Mouse (Mus musculus): Measurements from ENCODE around the gene Dapk2.

Gene Dapk2

DNA sequence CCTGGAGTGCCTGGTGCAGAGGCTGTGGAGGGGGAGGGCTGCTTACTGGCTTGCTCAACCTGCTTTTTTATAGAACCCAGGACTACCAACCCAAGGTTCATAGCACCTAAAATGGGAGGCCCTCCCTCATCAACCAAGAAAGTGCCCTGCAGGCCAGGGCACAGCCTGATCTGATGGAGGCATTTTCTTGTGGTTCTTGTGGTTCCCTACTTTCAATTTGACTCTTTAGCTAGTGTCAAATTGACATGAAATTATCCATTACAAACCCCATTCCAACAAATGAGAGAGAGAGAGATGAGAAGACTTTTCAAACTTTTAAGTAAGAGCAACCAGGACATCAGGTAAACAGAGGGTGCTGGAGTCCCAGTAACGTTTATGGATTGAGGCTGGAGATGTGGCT is 15.8 kb upstream of the Dapk2 start:
- no peak for DNase-seq (ENCODE audit: low spot score in 2 of 2)

- DNase-seq (ENCODE audit: low spot score in 2 of 2), result peak; percentile 79 to 85
Observed at GRCm38 (mm10) chr9:66144248-66144647, 13.8 kb upstream of the Dapk2 start.

- no peak for DNase-seq (ENCODE audit: low spot score in 2 of 2)
Observed at GRCm38 (mm10) chr9:66146141-66146540, 11.9 kb upstream of the Dapk2 start.

GRCm38 (mm10) chr9:66152011-66152410 is 6.0 kb upstream of the Dapk2 start:
- no peak for DNase-seq (ENCODE audit: low spot score in 2 of 2)

DNA sequence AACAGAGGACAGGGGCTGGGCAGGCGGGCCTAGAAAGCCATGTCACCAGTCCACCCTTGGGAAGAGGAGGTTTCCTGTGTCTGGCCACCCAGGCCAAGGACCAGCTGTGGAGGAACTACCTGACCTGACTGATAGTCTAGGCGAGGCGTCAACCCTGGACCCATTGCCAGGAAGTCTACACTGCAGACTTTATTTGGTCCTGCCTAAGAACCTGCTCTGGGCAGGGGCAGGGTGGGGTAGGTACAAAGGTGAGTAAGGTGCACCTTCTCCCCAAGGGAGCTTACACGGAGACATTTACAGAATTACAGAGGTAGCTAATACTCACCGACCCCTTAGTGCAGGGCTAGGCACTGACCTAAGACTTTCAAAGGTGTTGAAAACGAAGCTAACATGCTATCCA is 4.4 kb upstream of the Dapk2 start:
- DNase-seq (ENCODE audit: low spot score in 2 of 2), result no peak

GRCm38 (mm10) chr9:66154013-66154412 is 4.0 kb upstream of the Dapk2 start:
- DNase-seq (ENCODE audit: low spot score in 2 of 2), result no peak

DNA sequence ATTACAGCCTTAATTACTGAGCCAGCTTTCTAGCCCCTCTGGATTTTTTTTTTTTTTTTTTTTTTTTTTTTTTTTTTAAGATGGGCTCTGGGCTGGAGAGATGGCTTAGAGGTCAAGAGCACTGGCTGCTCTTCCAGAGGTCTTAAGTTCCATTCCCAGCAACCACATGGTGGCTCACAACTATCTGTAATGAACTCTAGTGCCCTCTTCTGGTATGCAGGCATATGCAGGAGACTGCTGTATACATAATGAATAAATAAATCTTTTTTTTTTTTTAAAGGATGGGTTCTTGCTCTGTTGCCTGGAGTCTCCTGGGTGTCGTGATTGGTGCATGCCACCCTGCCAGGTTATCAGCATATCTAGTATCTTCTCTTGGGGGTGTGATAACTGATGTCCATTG is 2.5 kb upstream of the Dapk2 start:
- DNase-seq (ENCODE audit: low spot score in 2 of 2), result no peak

DNA sequence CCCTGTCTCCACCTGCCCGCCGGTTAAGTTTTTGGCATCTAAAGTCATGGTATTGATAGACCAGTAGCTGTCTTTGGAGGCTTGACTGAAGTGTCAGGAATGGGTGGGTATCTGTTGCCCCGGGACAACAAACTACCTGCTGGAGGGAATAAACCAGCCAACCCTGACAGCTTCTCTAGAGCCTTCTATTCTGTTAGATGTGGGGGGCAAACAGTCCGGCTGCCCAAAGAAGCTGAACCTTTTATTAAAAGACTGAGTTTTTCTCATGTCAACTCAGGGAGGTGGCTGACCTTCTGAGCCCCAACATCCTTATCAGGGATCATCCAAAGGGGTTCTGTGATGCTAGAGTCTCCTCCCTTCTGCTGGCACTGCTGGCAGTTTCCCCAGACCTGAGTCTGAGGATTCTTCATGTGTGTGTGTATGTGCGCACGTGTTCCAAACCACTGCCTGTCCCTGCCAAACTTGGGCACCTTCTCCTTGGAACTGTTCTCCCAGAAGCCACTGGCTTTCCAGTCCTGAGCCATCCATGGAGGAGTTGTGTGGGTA is 935 bp downstream of the Dapk2 start:
- DNase-seq (ENCODE audit: low spot score in 2 of 2), result no peak

GRCm38 (mm10) chr9:66160155-66160554 is 2.1 kb downstream of the Dapk2 start:
- no peak for DNase-seq (ENCODE audit: low spot score in 2 of 2)

GRCm38 (mm10) chr9:66162995-66163394 is 5.0 kb downstream of the Dapk2 start:
- no peak for DNase-seq (ENCODE audit: low spot score in 2 of 2)

GRCm38 (mm10) chr9:66167222-66167621 is 9.2 kb downstream of the Dapk2 start:
- no peak for DNase-seq (ENCODE audit: low spot score in 2 of 2)

DNA sequence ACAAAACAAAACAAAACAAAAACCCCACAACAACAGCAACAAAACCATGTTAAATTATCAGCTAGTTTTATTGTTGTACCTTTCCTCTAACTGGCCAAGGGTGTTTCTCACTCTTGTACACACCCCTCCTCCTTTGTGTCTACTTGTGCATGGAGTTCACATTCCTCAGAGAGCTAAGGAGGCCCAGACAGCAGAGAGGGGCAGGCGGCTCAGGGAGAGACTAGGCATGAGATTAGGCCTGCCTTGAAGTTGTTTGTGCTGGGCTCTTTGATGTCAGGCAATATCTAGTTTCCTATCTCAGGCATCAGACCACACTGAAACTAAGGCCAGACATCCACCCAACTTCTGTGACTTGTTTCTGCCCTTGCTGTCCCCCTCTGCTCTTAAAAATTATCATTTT is 10.2 kb downstream of the Dapk2 start:
- DNase-seq (ENCODE audit: low spot score in 2 of 2), result no peak

DNA sequence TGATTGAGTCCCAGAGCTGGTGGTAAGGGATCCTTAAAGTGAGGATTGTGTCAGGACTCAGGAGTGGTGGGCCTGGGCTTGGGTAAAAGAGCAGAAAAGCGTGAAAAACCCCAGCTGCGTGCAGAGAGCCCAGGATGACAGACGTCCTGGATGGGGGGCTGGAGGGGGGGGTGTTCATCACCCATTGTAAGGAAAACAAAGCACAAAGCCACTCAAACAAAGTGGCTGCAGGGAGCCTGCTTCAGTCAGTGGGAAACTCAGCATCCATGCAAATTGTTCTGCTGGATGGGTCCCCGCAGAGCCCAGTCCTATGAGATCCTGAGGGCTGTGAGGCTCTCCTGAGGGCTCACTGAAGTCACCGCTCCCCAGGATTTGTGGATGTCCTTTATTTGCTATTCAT is 12.5 kb downstream of the Dapk2 start:
- no peak for DNase-seq (ENCODE audit: low spot score in 2 of 2)

- no peak for DNase-seq (ENCODE audit: low spot score in 2 of 2)
Observed at GRCm38 (mm10) chr9:66171275-66171921, 13.4 kb downstream of the Dapk2 start.

- no peak for DNase-seq (ENCODE audit: low spot score in 2 of 2)
Observed at GRCm38 (mm10) chr9:66173316-66173855, 15.4 kb downstream of the Dapk2 start.

- DNase-seq (ENCODE audit: low spot score in 2 of 2), result no peak
Observed at GRCm38 (mm10) chr9:66174985-66175384, 17.0 kb downstream of the Dapk2 start.

GRCm38 (mm10) chr9:66177975-66178374 is 20.0 kb downstream of the Dapk2 start:
- DNase-seq (ENCODE audit: low spot score in 2 of 2), result no peak

DNA sequence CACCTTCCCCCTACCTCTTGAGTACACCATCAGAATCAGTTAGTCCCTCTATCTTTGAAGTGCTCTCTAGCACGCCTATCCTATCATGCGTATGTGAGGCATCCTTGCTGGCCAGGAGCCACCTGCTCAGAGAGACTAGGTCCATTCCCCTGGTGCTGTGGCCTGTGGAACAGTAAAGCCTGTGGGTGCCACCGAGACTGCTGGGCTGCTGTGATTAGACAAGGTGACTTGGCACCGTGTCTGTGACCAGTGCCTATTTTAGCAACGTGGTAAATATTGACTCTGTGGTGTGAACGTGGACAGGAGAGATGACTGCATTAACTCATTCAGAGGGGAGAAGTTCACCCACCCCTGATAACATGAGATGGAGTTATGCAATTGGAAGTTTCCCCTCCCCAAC is 21.8 kb downstream of the Dapk2 start:
- DNase-seq (ENCODE audit: low spot score in 2 of 2), result no peak

GRCm38 (mm10) chr9:66181126-66181825 is 23.3 kb downstream of the Dapk2 start:
- DNase-seq (ENCODE audit: low spot score in 2 of 2), result no peak

GRCm38 (mm10) chr9:66181826-66182678 is 24.0 kb downstream of the Dapk2 start:
- DNase-seq (ENCODE audit: low spot score in 2 of 2), result no peak

DNA sequence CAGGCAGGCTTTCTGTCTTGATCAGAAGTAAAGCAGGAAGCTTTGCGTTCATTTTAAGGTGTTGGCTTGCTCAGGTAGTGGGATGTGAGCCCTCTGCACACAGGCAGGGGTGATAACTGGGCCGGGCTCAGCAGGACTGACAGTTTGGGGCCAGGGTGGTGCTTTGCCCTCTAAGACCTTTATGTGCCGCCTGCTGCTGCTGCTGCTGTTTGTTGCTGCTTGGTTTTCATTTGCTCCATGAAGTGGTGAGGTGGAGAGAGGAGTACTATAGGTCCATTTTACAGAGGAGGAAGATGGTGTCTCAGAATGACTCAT is 24.6 kb downstream of the Dapk2 start:
- DNase-seq (ENCODE audit: low spot score in 2 of 2), result no peak

DNA sequence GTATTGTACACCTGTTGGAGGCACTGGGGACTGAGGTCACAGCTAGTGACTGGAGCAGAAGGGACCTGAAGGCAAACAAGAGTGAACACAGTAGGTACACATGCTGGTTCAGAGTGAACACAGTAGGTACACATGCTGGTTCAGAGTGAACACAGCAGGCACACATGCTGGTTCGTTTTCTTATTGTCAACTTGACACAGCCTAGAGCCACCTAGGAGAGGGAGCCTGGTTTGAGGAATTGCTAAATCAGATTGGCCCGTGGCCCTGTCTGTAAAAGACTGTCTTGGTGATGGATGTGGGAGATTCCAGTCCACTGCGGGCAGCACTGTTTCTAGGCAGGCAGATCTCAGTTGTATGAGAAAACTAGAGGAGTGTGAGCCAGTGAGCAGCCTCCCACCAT is 25.0 kb downstream of the Dapk2 start:
- no peak for DNase-seq (ENCODE audit: low spot score in 2 of 2)
